Comparison of ENCODE assay signal across 30 mouse cellular contexts in the genomic region with DNA sequence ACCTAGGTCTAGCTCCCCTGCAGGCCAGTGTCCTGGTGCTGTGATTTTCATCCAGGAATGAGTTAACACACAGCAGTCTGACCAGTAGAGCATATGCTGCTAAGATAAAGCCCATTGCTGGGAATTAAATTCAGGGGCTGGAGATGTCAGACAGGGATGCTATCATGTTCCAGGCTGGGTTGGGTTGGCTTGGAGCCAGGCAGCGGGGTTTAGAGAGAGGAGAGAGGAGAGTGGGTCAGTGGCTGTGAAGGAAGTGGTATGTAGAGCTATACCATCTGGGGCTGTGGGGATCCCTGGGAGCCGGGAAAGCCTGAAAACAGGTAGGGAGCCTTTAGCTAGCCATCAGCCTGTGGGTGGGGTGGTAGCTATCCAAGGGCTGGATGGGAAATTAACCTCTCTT. TPM values are rescaled to one million over a fixed set of nuclear protein-coding genes. Genes with fewer than 3 reads are reported as not detected.
DNase-seq lines count a peak whose midpoint lies in the region; ATAC-seq lines count a peak whose summit lies in the region.
"Had no signal": no experiment of that assay in that cellular context is flagged by ENCODE, and none has a peak within 500 bp of the region (broad histone marks: within the 10 kb centered on the region; RNA-seq: fewer than 3 reads in every experiment).

No protein-coding gene starts in this region.

- H3K36me3 ChIP-seq in embryonic facial prominence, embryonic 14.5 days (ENCODE audit: control insufficient read depth, insufficient read depth, low read length) = peaks cover 35% of the 10 kb centered on the region
- H3K36me3 ChIP-seq in embryonic facial prominence, embryonic 10.5 days (replicated peaks) = peaks cover 45% of the 10 kb centered on the region
- no peaks in the 10 kb centered on the region for H3K36me3 ChIP-seq in lung, embryonic 16.5 days (ENCODE audit: control insufficient read depth, insufficient read depth, low read length)
- H3K36me3 ChIP-seq: liver, embryonic 13.5 days had no signal

- WGBS in embryonic facial prominence, embryonic 14.5 days = 64% methylated on average over 2 of the region's 2 CpGs
- 80% methylated on average over 2 of the region's 2 CpGs for WGBS in embryonic facial prominence, embryonic 10.5 days
- 36% methylated on average over 2 of the region's 2 CpGs for WGBS in lung, embryonic 16.5 days

- H3K4me3 ChIP-seq in embryonic facial prominence, embryonic 14.5 days (ENCODE audit: low read depth, low read length) = no peak overlapping the region
- no peak overlapping the region for H3K4me3 ChIP-seq in embryonic facial prominence, embryonic 10.5 days
- H3K4me3 ChIP-seq in lung, embryonic 16.5 days (ENCODE audit: low read length) = no peak overlapping the region
- H3K4me3 ChIP-seq: forebrain, embryonic 13.5 days; limb, embryonic 13.5 days; liver, embryonic 13.5 days had no signal

- H3K4me2 ChIP-seq in embryonic facial prominence, embryonic 14.5 days (ENCODE audit: low read depth, low read length) = no peak overlapping the region
- no peak overlapping the region for H3K4me2 ChIP-seq in lung, embryonic 16.5 days (ENCODE audit: low read depth, low read length)
- H3K4me2 ChIP-seq: forebrain, embryonic 13.5 days; limb, embryonic 13.5 days; liver, embryonic 13.5 days had no signal

- DNase-seq in embryonic facial prominence, embryonic 14.5 days (ENCODE audit: low spot score) = peak; percentile 39
- DNase-seq in embryonic facial prominence, embryonic 10.5 days (ENCODE audit: low spot score) = no peak
- peak; percentile 36 to 49 for DNase-seq in kidney, postnatal 4 days
- DNase-seq in kidney, postnatal 14 days = no peak
- DNase-seq in lung, postnatal 4 days = no peak
- peak; percentile 55 for DNase-seq in MN1 (ENCODE audit: low spot score)
- DNase-seq in spleen, postnatal 36 days (ENCODE audit: low spot score in 2 of 2) = no peak
- DNase-seq: adrenal gland, postnatal 36 days; cerebellum, adult 18-20 months; gastrocnemius, postnatal 10 days; heart, postnatal 14 days; kidney, adult 9 months; layer of hippocampus, adult 9-11 months; liver, embryonic 13.5 days; lung, adult 18-20 months; midbrain, embryonic 14.5 days; right cerebral cortex, postnatal 25 days; thymus, postnatal 14 days had no signal

- no peaks in the 10 kb centered on the region for H3K9me3 ChIP-seq in embryonic facial prominence, embryonic 14.5 days (ENCODE audit: control insufficient read depth, low read length)
- H3K9me3 ChIP-seq in embryonic facial prominence, embryonic 10.5 days = no peaks in the 10 kb centered on the region
- H3K9me3 ChIP-seq in lung, embryonic 16.5 days (ENCODE audit: control insufficient read depth, low read length) = no peaks in the 10 kb centered on the region
- H3K9me3 ChIP-seq: forebrain, embryonic 13.5 days; limb, embryonic 13.5 days; liver, embryonic 13.5 days had no signal

- no peak overlapping the region for H3K9ac ChIP-seq in embryonic facial prominence, embryonic 14.5 days (ENCODE audit: low read depth, low read length)
- no peak overlapping the region for H3K9ac ChIP-seq in lung, embryonic 16.5 days (ENCODE audit: low read length)
- H3K9ac ChIP-seq: forebrain, embryonic 13.5 days; limb, embryonic 13.5 days; liver, embryonic 13.5 days had no signal

- peak; percentile 66 for ATAC-seq in embryonic facial prominence, embryonic 14.5 days (ENCODE audit: low read depth)
- ATAC-seq in lung, embryonic 16.5 days (ENCODE audit: low read depth) = peak; percentile 70; the same call in 1 of the 2 replicates
- ATAC-seq: forebrain, embryonic 13.5 days; hindbrain, embryonic 16.5 days had no signal

- H3K4me1 ChIP-seq in embryonic facial prominence, embryonic 14.5 days (ENCODE audit: control insufficient read depth, insufficient read depth, low read length) = no peaks in the 10 kb centered on the region
- no peaks in the 10 kb centered on the region for H3K4me1 ChIP-seq in embryonic facial prominence, embryonic 10.5 days
- peaks cover 3% of the 10 kb centered on the region; the same call in 1 of the 2 replicates for H3K4me1 ChIP-seq in lung, embryonic 16.5 days (replicated peaks; ENCODE audit: control insufficient read depth, insufficient read depth, low read length)
- H3K4me1 ChIP-seq: forebrain, embryonic 13.5 days; limb, embryonic 13.5 days; liver, embryonic 13.5 days had no signal

- H3K27me3 ChIP-seq in embryonic facial prominence, embryonic 14.5 days (replicated peaks; ENCODE audit: control insufficient read depth, insufficient read depth, low read length) = no peaks in the 10 kb centered on the region
- H3K27me3 ChIP-seq in embryonic facial prominence, embryonic 10.5 days (replicated peaks; ENCODE audit: low read depth, poor library complexity, severe bottlenecking) = 0 out of 2 replicates have a peak, but pooled peaks cover 6% of the 10 kb centered on the region
- H3K27me3 ChIP-seq in lung, embryonic 16.5 days (ENCODE audit: control insufficient read depth, insufficient read depth, low read depth, low read length) = no peaks in the 10 kb centered on the region
- H3K27me3 ChIP-seq: forebrain, embryonic 13.5 days; limb, embryonic 13.5 days; liver, embryonic 13.5 days had no signal

- no peak overlapping the region for H3K27ac ChIP-seq in embryonic facial prominence, embryonic 14.5 days (replicated peaks; ENCODE audit: low read depth, low read length)
- no peak overlapping the region for H3K27ac ChIP-seq in embryonic facial prominence, embryonic 10.5 days (replicated peaks)
- H3K27ac ChIP-seq in lung, embryonic 16.5 days (ENCODE audit: low read length) = no peak overlapping the region
- H3K27ac ChIP-seq: forebrain, embryonic 13.5 days; limb, embryonic 13.5 days; liver, embryonic 13.5 days; macrophage had no signal

RNA-seq across cellular contexts. Expression of gene Atp6v0e2, which starts 6.6 kb away (rescaled TPM):
- polyA plus RNA-seq in embryonic facial prominence, embryonic 14.5 days (2014; fragmentation: Nextera tagmentation; extraction: Ambion mirVana) = 22.8 TPM in 2 replicates
- 22.7 and 24.1 TPM in 2 replicates for polyA plus RNA-seq in embryonic facial prominence, embryonic 10.5 days (2016; fragmentation: Nextera tagmentation; extraction: Ambion mirVana)
- polyA plus RNA-seq in lung, embryonic 16.5 days (2015; fragmentation: Nextera tagmentation; extraction: Ambion mirVana) = 9.7 and 11.8 TPM in 2 replicates
- polyA plus RNA-seq: macrophage had no signal

RNA-seq across cellular contexts. Expression of gene Lrrc61, which starts 23.7 kb away (rescaled TPM):
- 6.7 and 6.8 TPM in 2 replicates for polyA plus RNA-seq in embryonic facial prominence, embryonic 14.5 days (2014; fragmentation: Nextera tagmentation; extraction: Ambion mirVana)
- 17.7 and 18.9 TPM in 2 replicates for polyA plus RNA-seq in embryonic facial prominence, embryonic 10.5 days (2016; fragmentation: Nextera tagmentation; extraction: Ambion mirVana)
- polyA plus RNA-seq in lung, embryonic 16.5 days (2015; fragmentation: Nextera tagmentation; extraction: Ambion mirVana) = 5.8 and 8.8 TPM in 2 replicates

RNA-seq across cellular contexts. Expression of gene Rarres2, which starts 41.7 kb away (rescaled TPM):
- polyA plus RNA-seq in embryonic facial prominence, embryonic 14.5 days (2014; fragmentation: Nextera tagmentation; extraction: Ambion mirVana) = 21.9 and 29.1 TPM in 2 replicates
- 2.5 and 3.0 TPM in 2 replicates for polyA plus RNA-seq in embryonic facial prominence, embryonic 10.5 days (2016; fragmentation: Nextera tagmentation; extraction: Ambion mirVana)
- 101 and 114 TPM in 2 replicates for polyA plus RNA-seq in lung, embryonic 16.5 days (2015; fragmentation: Nextera tagmentation; extraction: Ambion mirVana)
- polyA plus RNA-seq: macrophage had no signal

RNA-seq across cellular contexts. Expression of gene Gm45021, which starts 58.5 kb away (rescaled TPM):
- not detected in 2 replicates for polyA plus RNA-seq in embryonic facial prominence, embryonic 14.5 days (2014; fragmentation: Nextera tagmentation; extraction: Ambion mirVana)
- not detected in 2 replicates for polyA plus RNA-seq in embryonic facial prominence, embryonic 10.5 days (2016; fragmentation: Nextera tagmentation; extraction: Ambion mirVana)
- polyA plus RNA-seq in lung, embryonic 16.5 days (2015; fragmentation: Nextera tagmentation; extraction: Ambion mirVana) = not detected in 2 replicates
- polyA plus RNA-seq: brain, embryonic 14.5 days; forebrain, embryonic 13.5 days; gonadal fat pad, adult 2 months; hindbrain, embryonic 11.5 days; hindbrain, embryonic 16.5 days; intestine, embryonic 14.5 days; large intestine, adult 2 months; limb, embryonic 13.5 days; liver, embryonic 13.5 days; macrophage; midbrain, embryonic 14.5 days; neural tube, embryonic 11.5 days; stomach, embryonic 16.5 days had no signal

Comparison
In these comparisons a context has a peak if more than half of its experiments do, and no peak if none do; other contexts are left out.
1. DNase-seq: peak in embryonic facial prominence, embryonic 14.5 days (single experiment), kidney, postnatal 4 days (2 of 2) and MN1 (single experiment); none in embryonic facial prominence, embryonic 10.5 days (single experiment), kidney, postnatal 14 days (single experiment), lung, postnatal 4 days (0 of 2) and spleen, postnatal 36 days (0 of 2).